ENCODE assay signal across 16 mouse cellular contexts in genomic region chr17:49582471-49582870, GRCm38 (mm10). TPM values are rescaled to one million over a fixed set of nuclear protein-coding genes. Genes with fewer than 3 reads are reported as not detected.
DNase-seq lines count a peak whose midpoint lies in the region; ATAC-seq and TF ChIP-seq lines count a peak whose summit lies in the region.
"Had no signal": no experiment of that assay in that cellular context is flagged by ENCODE, and none has a peak within 500 bp of the region (broad histone marks: within the 10 kb centered on the region; RNA-seq: fewer than 3 reads in every experiment).

No protein-coding gene starts in this region.

- no peak overlapping the region for H3K4me2 ChIP-seq in kidney, embryonic 16.5 days (replicated peaks; ENCODE audit: low read depth, low read length)
- H3K4me2 ChIP-seq in neural tube, embryonic 13.5 days, result 0 out of 2 replicates have a peak overlapping the region, but pooled peaks have one; percentile 9
- no peak overlapping the region for H3K4me2 ChIP-seq in forebrain, postnatal 0 days (ENCODE audit: low read depth)
- H3K4me2 ChIP-seq in midbrain, embryonic 16.5 days (ENCODE audit: low read length), result no peak overlapping the region
- H3K4me2 ChIP-seq: heart, embryonic 12.5 days had no signal

- H3K4me3 ChIP-seq in kidney, embryonic 16.5 days (ENCODE audit: low read length), result no peak overlapping the region
- no peak overlapping the region for H3K4me3 ChIP-seq in neural tube, embryonic 13.5 days
- H3K4me3 ChIP-seq in forebrain, postnatal 0 days (ENCODE audit: low read depth, low read length), result no peak overlapping the region
- H3K4me3 ChIP-seq in midbrain, embryonic 16.5 days (ENCODE audit: low read depth, low read length), result no peak overlapping the region
- H3K4me3 ChIP-seq: erythroblast, embryonic 14.5 days; heart, embryonic 12.5 days; layer of hippocampus, adult 2 months; megakaryocyte, embryonic 14.5 days had no signal

- no peaks in the 10 kb centered on the region for H3K36me3 ChIP-seq in kidney, embryonic 16.5 days (ENCODE audit: insufficient read depth, low read length)
- no peaks in the 10 kb centered on the region for H3K36me3 ChIP-seq in neural tube, embryonic 13.5 days
- no peaks in the 10 kb centered on the region for H3K36me3 ChIP-seq in forebrain, postnatal 0 days (ENCODE audit: insufficient read depth)
- no peaks in the 10 kb centered on the region for H3K36me3 ChIP-seq in midbrain, embryonic 16.5 days (ENCODE audit: control insufficient read depth, insufficient read depth, low read length)
- H3K36me3 ChIP-seq: heart, embryonic 12.5 days had no signal

- TF ChIP-seq CTCF in forebrain, postnatal 0 days (IDR thresholded peaks at IDR 0.05; ENCODE audit: low read depth), result no peak

- ATAC-seq in kidney, embryonic 16.5 days (ENCODE audit: low FRiP score, low TSS enrichment), result peak; percentile 71; the same call in 1 of the 2 replicates
- ATAC-seq in neural tube, embryonic 13.5 days (ENCODE audit: low read depth), result 0 out of 2 replicates have a peak, but pooled peaks have one; percentile 23
- no peak for ATAC-seq in forebrain, postnatal 0 days
- no peak for ATAC-seq in midbrain, embryonic 16.5 days

- WGBS in kidney, embryonic 16.5 days, result 10% methylated on average over 11 of the region's 11 CpGs
- WGBS in neural tube, embryonic 13.5 days, result 29% methylated on average over 11 of the region's 11 CpGs
- 79% methylated on average over 11 of the region's 11 CpGs for WGBS in forebrain, postnatal 0 days
- 80% methylated on average over 11 of the region's 11 CpGs for WGBS in midbrain, embryonic 16.5 days

- no peak overlapping the region for H3K9ac ChIP-seq in kidney, embryonic 16.5 days (replicated peaks; ENCODE audit: low read length)
- H3K9ac ChIP-seq in neural tube, embryonic 13.5 days, result no peak overlapping the region
- no peak overlapping the region for H3K9ac ChIP-seq in forebrain, postnatal 0 days
- no peak overlapping the region for H3K9ac ChIP-seq in midbrain, embryonic 16.5 days (ENCODE audit: low read depth, low read length)
- H3K9ac ChIP-seq: heart, embryonic 12.5 days had no signal

- H3K27me3 ChIP-seq in kidney, embryonic 16.5 days (ENCODE audit: insufficient read depth, low read length), result no peaks in the 10 kb centered on the region
- H3K27me3 ChIP-seq in neural tube, embryonic 13.5 days, result no peaks in the 10 kb centered on the region
- no peaks in the 10 kb centered on the region for H3K27me3 ChIP-seq in forebrain, postnatal 0 days (ENCODE audit: insufficient read depth, low read length)
- H3K27me3 ChIP-seq in midbrain, embryonic 16.5 days (ENCODE audit: control insufficient read depth, insufficient read depth, low read depth, low read length), result no peaks in the 10 kb centered on the region
- H3K27me3 ChIP-seq: heart, embryonic 12.5 days; megakaryocyte, embryonic 14.5 days had no signal

- H3K4me1 ChIP-seq in kidney, embryonic 16.5 days (ENCODE audit: insufficient read depth, low read length), result peaks cover 5% of the 10 kb centered on the region; the same call in 1 of the 2 replicates
- H3K4me1 ChIP-seq in neural tube, embryonic 13.5 days (replicated peaks), result peaks cover 6% of the 10 kb centered on the region; the same call in 1 of the 2 replicates
- H3K4me1 ChIP-seq in forebrain, postnatal 0 days (ENCODE audit: insufficient read depth), result no peaks in the 10 kb centered on the region
- no peaks in the 10 kb centered on the region for H3K4me1 ChIP-seq in midbrain, embryonic 16.5 days (ENCODE audit: control insufficient read depth, insufficient read depth, low read length)
- H3K4me1 ChIP-seq: heart, embryonic 12.5 days; megakaryocyte, embryonic 14.5 days had no signal

- DNase-seq in kidney, postnatal 36 days, result no peak
- DNase-seq in embryo, embryonic 11 days, result peak; percentile 74
- DNase-seq in forelimb bud, embryonic 11.5 days (ENCODE audit: low read depth, low spot score), result peak; percentile 55
- DNase-seq in cerebellum, adult 9-10 months, result no peak
- no peak for DNase-seq in forebrain, postnatal 0 days
- DNase-seq: cerebellum, postnatal 36 days; heart, postnatal 4 days; thymus, adult 2 months had no signal

- H3K27ac ChIP-seq in kidney, embryonic 16.5 days (ENCODE audit: low read length), result no peak overlapping the region
- no peak overlapping the region for H3K27ac ChIP-seq in neural tube, embryonic 13.5 days (replicated peaks)
- H3K27ac ChIP-seq in forebrain, postnatal 0 days (ENCODE audit: low read depth, low read length), result no peak overlapping the region
- no peak overlapping the region for H3K27ac ChIP-seq in midbrain, embryonic 16.5 days (ENCODE audit: low read length)
- H3K27ac ChIP-seq: layer of hippocampus, adult 2 months had no signal

- no peaks in the 10 kb centered on the region for H3K9me3 ChIP-seq in kidney, embryonic 16.5 days (ENCODE audit: low read length)
- no peaks in the 10 kb centered on the region for H3K9me3 ChIP-seq in neural tube, embryonic 13.5 days
- no peaks in the 10 kb centered on the region for H3K9me3 ChIP-seq in forebrain, postnatal 0 days (ENCODE audit: low read length)
- H3K9me3 ChIP-seq in midbrain, embryonic 16.5 days (replicated peaks; ENCODE audit: control insufficient read depth, low read length, poor library complexity, severe bottlenecking), result no peaks in the 10 kb centered on the region
- H3K9me3 ChIP-seq: heart, embryonic 12.5 days had no signal

RNA-seq across cellular contexts. Expression of gene Daam2, which starts 18.3 kb away (rescaled TPM):
- polyA plus RNA-seq in kidney, embryonic 16.5 days (2015; fragmentation: Nextera tagmentation; extraction: Ambion mirVana), result 6.7 and 8.1 TPM in 2 replicates
- 6.8 and 7.7 TPM in 2 replicates for polyA plus RNA-seq in neural tube, embryonic 13.5 days (2015; fragmentation: Nextera tagmentation; extraction: Ambion mirVana)
- 7.2 and 10.3 TPM in 2 replicates for total RNA-seq in forebrain, postnatal 0 days (2014; rRNA removed)
- polyA plus RNA-seq in forebrain, postnatal 0 days (2015; fragmentation: Nextera tagmentation; extraction: Ambion mirVana), result 0.77 and 1.8 TPM in 2 replicates
- polyA plus RNA-seq in midbrain, embryonic 16.5 days (2015; fragmentation: Nextera tagmentation; extraction: Ambion mirVana), result 1.5 and 1.8 TPM in 2 replicates
- polyA plus RNA-seq: erythroblast, embryonic 14.5 days had no signal

RNA-seq across cellular contexts. Expression of gene Kif6, which starts 32.5 kb away (rescaled TPM):
- 1.6 and 2.2 TPM in 2 replicates for polyA plus RNA-seq in kidney, embryonic 16.5 days (2015; fragmentation: Nextera tagmentation; extraction: Ambion mirVana)
- polyA plus RNA-seq in neural tube, embryonic 13.5 days (2015; fragmentation: Nextera tagmentation; extraction: Ambion mirVana), result 3.0 and 3.3 TPM in 2 replicates
- total RNA-seq in forebrain, postnatal 0 days (2014; rRNA removed), result 3.7 and 7.4 TPM in 2 replicates
- polyA plus RNA-seq in forebrain, postnatal 0 days (2015; fragmentation: Nextera tagmentation; extraction: Ambion mirVana), result 1.6 and 2.0 TPM in 2 replicates
- polyA plus RNA-seq in midbrain, embryonic 16.5 days (2015; fragmentation: Nextera tagmentation; extraction: Ambion mirVana), result 2.2 and 2.5 TPM in 2 replicates
- total RNA-seq: liver, adult 2 months had no signal
- polyA plus RNA-seq: erythroblast, embryonic 14.5 days; liver, adult 2 months had no signal

Comparison
In these comparisons a context has a peak if more than half of its experiments do, and no peak if none do; other contexts are left out.
1. ATAC-seq: peak in kidney, embryonic 16.5 days (single experiment) and neural tube, embryonic 13.5 days (single experiment); none in forebrain, postnatal 0 days (single experiment) and midbrain, embryonic 16.5 days (single experiment).
2. DNase-seq: peak in embryo, embryonic 11 days (single experiment) and forelimb bud, embryonic 11.5 days (single experiment); none in kidney, postnatal 36 days (0 of 2), cerebellum, adult 9-10 months (single experiment) and forebrain, postnatal 0 days (single experiment).